Mouse (Mus musculus) liver (tissue): ENCODE data around the gene Phox2a.

Experiments
- DNase-seq: peaks from one replicate; pipeline ENCODE4 v3.0.0-alpha.2; 2020; ENCODE audit warnings: mixed read lengths

Gene Phox2a

DNA sequence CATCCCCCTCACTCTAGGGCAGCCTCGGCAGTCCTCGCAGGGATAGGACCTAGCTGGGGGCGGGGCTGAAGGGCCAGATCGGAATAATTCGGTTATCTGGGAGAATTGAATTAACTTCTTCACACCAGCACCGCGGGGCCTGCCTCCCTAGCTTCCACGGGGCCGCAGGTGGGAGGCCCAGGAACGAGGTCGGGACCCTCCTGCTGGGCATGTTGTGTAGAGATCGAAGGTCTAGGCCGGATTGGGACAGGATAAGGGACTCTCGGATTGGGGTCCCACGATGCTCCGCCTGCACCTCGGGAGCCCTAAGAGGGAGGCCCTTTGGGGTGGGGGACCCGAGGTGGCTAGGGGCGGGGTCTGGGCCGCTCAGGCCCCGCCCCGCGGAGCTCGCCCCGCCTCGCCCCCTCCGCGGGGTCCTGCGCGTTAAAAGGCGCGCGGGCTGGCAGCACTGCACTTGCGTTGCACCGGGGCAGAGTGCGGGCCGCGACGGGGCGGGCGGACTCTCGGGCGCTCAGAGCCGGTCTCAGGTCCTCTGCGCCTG is at the start of gene Phox2a:
Gene Phox2a, plus strand, starts transcription at position 453 of the 541 bp plus-strand sequence.
- no peak for DNase-seq

DNA sequence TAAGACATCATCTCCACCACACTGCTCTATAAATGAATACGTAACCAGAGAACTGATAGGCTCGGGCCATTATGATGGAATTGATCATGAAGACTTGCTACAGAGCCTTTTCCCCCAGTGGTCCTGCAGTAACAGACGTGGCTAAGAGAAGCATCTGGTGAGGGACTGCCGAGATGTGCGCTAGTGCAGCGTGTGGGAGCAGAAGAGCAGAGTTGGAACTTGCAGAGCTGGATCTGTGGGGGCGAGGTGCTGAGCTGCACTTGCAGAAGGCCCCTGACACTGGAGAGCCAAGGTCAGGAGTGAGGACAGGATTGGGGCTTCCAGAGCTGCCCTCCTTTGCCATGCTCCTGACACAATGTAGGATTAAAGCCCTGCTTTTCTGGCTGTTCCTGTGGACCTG is 48.1 kb upstream of the Phox2a start:
- DNase-seq, result no peak

DNA sequence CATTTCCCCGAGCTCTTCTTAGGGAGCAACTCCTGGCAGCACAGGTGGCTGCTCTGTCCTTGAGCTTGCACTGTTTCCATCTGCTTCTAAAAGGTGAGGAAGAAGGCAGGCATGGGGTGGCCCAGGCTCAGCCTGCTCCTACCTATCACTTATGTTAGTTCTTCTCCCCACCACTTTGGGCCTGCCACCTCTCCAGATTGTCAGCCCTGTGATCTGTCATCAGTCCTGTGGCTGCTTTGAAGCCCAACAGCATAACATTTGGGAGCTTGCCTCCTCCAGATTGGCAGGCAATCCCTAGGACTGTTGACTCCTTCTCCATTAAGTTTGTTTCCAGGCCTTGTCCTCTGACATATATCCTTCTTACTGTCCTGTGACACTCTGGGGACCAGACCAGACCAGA is 46.5 kb upstream of the Phox2a start:
- no peak for DNase-seq

DNA sequence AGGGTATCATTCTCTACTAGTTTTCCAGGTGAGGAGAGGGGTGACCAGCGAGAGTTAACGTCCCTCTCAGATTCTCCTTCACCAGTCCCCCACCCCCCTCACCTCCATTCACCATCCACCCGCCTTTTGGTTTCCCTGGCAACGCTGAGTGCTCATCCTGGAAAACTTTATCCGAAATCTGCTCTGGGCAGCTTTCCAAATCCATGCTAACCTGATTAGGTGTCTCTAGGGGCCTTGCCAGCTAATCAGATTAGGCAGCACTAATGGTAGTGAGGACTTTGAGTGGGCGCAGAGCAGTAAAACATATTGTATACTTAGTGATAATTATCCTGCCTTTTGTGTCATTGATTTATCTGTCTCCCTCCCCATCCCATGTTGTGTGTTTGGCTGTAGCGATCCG is 45.4 kb upstream of the Phox2a start:
- no peak for DNase-seq

DNA sequence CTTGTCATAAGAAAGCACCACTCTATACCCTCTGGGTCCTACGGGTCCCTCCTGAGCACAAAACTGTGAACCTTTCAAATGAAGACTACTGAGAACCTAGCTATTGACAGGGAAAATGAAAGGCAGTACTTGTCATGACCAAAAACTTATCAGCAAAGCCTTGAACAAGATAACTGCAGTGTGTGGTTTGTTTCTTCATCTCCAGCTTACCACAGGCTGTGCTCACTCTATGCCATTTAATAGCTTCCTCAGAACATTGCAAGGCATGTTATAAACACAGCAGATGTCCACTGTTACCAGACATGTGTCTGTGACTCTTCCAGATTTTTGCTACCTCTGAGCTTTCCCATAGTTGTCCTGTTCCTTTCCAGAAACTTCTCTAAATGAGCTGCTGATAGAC is 41.1 kb upstream of the Phox2a start:
- DNase-seq, result no peak

DNA sequence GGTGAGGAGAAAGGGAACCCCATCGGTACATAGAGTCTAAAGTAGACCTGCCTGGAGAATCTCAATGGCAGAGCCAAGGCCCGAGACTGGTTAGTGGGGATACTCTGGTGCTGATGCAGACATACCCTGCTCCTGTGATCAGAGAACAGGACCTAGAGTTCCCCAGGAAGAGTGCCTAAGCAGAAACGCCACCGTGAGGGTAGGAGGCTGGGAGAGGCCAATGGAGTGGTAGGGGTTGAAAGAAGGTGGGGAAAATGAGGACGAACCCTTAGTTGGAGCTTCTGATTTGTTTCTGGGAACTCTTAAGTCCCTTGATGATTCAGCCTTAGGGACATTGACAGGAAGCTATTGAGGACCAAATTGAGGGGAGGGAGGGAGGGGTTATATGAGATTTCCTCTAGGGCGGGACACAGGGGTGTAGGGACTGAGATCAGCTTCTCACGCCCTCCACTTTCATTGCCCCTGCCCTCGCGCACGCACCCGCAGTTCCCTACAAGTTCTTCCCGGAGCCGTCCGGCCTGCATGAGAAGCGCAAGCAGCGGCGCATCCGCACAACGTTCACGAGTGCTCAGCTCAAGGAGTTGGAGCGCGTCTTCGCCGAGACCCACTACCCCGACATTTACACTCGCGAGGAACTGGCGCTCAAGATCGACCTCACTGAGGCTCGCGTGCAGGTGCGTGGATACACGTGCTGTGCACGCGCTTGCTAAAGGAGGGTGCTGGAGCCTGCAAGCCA is 2.4 kb downstream of the Phox2a start:
- no peak for DNase-seq

DNA sequence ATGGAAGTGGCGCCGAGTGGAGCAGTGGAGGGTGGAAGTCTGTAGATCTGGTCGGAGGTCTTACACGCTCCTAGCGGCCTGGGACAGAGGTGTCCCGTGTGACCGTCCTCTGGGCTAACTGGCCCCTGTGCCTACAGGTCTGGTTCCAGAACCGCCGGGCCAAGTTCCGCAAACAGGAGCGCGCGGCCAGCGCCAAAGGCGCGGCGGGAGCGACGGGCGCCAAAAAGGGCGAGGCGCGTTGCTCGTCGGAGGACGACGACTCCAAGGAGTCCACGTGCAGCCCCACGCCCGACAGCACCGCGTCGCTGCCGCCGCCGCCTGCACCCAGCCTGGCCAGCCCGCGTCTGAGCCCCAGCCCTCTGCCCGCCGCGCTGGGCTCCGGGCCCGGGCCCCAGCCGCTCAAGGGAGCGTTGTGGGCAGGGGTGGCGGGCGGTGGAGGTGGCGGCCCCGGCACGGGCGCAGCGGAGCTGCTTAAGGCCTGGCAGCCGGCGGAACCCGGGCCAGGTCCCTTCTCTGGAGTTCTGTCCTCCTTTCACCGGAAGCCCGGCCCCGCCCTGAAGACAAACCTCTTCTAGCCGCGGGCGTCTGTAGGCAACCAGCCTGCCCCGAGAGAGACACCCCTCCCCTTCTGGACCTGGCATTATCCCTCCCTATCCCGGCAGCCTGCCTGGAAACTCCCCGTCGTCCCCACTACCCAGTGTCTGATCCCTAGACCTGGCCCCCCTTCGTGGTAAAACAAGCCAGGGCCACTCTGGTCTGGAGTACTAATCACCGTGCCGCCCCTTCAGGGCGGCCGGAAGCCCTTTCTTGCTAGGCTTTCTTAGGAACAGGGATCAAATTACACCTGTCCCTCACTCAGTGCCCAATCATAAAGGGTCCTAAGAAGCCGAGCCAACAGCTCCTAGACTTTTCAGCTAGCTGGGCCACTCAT is 3.7 kb downstream of the Phox2a start:
- DNase-seq, result peak; percentile 22

DNA sequence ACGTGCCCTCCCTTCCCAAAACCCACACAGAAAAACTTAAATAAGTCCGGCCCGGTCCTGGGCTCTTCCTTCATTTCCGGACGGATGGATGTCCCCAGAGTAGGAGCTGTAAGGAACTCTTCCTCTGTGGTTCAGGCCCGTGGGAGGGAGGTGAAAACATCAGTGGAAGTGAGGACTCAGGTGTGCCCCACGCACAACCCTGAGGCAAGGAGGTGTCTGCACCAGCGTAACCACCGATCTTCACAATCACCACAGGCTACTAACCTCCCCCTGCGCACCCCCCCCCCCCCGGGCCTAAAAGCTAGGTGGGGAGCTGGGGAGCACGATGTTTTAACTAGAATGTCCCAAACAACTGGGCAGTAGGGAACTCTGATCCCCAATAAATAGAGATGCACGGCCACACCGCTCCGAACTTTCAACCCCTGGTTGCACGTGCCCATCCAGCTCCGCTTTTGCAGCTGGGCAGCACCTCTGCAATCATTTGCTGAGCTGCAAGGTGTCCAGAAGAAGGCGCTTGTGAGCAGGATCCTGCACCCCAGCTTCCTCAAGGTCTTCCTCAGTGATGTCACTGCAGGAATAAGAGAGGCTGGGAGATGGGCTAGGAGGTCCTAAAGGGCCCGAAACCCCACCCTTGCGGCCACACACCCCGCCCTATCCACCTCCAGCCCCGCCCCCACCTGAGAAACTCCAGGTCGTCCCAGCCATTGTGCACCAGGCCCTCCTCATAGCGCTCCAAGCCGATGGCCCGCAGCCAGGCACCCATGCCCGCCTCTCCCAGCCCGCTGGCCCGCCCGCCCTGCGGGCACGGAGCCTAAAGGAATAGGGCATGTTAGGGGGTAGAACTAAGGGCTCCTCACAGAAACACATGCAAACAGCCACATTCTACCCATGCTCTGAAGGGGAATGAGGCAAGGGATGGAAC is 5.0 kb downstream of the Phox2a start:
- DNase-seq, result peak; percentile 15

DNA sequence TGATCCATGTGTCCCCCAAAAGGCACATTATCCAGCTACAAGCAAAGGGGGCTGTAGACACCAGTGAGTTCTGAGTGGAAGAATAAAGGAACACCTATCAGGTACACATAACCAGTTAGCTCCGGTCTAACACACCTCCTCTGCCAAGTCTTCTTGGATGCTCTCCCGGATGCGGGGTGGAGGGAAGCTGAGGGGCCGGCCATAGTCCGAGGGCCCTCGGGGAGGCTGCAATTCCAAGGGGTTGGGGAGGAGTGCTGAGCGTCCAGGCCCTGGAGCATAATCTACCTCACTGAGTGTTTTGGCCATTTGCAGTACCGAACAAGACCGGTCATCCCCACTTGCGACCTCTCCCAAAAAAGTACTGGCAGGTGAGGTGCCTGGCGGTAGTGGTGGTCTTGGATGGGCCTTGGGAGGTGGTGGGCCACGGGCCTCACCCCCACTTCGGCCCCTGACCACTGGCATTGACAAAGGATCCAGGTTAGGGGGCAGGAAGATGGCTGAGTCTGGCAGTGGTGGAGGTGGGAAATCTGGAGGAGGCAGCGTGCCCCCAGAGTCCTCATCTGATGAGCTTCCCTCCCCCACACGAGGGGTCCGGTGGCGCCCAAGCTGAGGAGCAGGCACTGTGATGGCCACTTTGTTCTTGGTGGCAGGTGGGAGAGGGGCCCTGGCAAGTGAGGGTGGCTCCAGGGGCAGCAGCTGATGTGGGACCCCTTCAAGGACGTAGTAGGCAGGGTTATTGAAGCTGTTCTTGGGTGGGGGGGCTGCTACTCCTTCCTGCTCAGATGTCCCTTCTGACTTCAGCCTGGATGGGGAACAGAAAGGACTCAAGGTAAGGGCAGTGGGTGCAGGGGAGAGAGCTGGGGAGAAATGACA is 5.9 kb downstream of the Phox2a start:
- no peak for DNase-seq

DNA sequence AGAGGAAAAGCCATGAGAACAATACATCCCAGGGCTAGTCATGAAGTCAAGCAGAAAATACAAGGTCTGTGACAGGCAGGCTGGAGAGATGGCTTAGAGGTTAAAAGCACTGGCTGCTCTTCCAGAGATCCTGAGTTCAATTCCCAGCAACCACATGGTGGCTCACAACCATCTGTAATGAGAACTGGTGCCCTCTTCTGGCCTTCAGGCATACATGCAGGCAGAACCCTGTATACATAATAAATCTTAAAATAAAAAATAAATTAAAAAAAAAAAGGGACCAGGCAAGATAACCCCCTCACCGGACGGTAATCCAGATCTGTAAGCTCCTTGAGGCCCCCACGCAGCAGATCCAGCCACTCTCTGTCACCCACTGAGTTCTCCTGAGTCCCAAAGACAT is 12.3 kb downstream of the Phox2a start:
- no peak for DNase-seq

DNA sequence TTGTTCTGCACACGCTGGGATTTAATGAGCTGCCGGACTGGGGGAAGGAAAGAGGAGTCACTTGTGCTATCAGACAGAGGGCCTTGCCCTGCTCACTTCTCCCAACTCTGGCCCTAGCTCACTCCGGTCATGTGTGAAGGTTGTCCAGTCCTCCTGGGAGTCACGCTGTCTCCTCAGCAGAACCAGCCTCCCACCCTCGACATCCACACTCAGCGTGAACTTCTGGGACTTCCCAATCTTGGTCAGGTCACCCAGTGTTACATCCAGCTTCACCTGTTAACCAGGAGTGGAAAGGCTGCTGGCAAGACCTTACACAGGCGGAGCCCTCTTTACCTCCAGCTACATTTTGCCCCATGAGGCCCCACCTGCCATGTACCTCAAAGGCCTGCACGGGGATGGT is 13.3 kb downstream of the Phox2a start:
- DNase-seq, result no peak

DNA sequence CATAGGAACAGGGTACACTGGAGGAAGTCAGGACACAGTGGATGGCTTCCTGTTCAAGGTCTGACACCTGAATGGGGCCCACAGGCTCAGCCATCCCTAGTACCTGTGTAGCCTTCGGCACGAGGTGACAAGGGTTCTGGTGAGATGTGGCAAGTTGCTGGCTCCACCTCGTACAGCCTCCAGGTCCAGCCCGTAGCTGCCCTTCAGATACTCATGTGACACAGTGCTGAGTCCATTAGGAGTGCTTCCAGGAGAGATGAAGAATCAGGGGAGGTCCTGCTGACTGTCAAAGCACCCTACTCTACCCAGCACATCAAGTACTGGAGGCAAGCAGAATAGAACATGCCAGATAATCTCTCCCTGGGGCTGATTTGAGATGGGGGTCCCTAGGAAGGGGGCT is 14.3 kb downstream of the Phox2a start:
- DNase-seq, result no peak

DNA sequence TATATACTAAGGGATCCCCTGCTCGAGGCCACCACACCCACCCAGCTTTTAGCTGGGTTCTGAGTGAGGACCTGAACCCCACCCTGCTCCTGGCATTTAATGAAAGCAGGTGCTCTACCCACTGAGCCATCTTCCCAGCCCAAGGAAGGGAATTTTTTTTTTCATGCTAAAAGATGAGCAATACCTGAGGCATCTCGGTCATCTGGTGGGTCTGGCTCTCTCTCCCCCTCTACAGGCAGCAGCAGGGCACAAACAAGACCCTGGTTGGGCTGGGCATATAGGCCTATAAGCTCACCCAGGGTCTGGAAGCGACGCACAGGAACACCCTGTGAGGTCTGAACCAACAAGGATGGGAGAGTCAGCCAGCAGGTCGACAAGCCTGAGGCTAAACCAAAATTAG is 15.2 kb downstream of the Phox2a start:
- DNase-seq, result no peak

DNA sequence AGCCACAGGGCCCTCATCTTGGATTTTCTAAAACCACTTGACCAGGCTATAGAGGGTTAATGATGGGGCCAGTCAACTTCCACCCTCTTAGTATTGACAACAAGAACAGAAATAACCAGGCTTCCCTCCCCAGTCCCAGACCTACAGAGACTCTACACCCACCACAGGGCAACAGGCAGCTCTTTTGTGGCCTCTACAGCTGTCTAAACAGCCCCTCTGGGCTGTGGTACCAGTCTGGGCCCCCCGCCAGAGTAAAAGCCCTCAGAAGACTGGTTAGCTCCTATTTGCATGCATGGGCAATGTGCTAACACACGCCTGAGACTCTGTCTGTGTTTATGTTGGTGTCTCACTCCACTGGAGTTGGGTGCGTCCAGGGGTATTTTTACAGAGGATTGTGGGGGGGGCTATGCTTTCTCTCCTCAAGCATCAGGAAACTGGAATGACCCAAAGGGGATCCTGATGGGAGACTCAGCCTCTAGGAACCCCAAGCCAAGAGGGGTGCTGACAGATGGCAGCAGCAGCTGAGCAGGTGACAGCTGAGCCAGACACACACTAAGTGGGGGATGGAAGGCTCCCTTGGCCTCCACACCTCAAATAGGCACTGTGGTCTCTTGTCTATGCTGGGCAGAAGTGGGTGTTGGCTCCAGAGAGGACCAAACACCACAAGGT is 15.9 kb downstream of the Phox2a start:
- no peak for DNase-seq

DNA sequence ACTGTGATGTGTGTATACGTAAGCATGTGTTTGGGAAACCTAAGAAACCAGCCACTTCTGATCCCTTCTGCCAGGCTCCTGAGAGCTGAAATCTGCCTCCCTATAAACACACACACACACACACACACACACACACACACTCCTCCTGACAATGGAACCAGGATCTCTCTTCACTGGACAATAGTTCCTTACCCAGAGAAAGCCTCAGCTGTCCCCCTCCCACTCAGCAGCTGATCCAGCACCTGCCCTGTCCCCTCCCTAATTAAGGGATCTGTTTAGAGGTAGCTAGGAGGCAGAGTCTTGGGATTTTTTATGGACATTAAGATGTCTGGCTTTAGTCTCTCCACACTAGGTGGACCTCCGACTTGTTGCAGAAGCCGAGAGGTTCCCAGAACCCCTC is 16.8 kb downstream of the Phox2a start:
- no peak for DNase-seq

DNA sequence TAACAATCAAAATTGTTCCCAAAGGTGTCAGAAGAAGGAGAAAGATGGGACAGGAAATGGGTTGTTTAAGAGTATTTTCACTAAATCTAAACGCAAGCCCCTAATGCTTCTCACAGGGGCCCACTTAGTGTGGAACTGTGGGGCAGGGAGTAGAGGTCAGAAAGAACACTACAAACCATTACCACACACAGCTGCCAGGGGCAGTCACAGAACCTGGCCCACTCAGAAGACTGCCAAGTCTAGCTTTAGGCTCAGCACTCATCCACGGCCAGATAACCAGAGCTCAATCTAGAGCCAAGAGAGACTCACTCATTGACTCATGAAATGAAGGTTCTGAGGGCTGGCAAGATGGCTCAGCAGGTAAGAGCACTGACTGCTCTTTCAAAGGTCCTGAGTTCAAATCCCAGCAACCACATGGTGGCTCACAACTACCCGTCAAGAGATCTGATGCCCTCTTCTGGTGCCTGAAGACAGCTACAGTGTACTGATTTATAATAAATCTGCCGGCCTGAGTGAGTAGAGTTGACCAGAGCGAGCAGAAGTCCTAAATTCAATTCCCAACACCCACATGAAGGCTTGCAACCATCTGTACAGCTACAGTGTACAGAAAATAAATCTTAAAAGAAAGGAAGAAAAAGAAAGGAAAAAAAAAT is 17.5 kb downstream of the Phox2a start:
- no peak for DNase-seq

DNA sequence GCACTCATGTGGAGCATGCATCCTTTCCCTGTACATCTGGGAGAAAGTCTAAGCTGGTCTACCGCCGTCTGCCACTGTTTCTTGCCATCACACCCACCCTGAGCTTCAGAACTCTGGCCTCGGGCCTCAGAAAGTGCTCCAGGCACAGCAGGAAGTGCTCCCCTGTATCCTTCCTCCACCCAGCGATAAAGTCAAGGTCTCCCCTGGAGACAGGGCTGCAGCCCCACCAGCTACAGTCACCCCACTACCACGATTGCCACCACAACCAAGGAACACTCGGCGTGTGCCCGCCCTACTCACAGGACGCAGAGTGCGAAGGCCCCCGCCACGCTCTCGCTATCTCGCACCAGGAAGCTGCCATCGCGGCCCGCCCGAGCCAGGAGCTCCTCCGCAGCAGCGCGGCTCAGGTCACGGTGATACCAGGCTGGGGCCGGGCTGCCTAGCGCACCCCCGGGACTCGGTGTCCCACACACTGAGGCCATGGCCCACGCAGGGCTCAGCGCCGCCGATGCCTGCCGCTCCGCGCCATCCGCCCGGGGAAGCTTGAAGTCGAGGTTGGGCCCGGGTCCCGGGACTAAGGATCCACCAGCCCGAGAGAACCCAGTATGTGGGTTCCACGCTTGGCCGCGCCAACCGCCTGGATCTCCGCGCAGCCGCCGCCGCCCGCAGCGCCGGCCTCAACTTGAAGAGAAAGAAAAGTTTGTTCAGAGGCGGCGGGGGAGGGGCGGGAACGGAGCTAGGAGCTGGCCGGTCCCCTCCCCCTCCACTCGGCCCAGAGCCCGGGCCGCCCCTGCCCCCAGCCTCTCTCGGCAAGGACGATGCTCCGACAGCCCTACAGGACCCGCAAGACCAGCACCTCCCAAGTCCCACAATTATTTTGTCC is 18.4 kb downstream of the Phox2a start:
- DNase-seq, result peak; percentile 66

DNA sequence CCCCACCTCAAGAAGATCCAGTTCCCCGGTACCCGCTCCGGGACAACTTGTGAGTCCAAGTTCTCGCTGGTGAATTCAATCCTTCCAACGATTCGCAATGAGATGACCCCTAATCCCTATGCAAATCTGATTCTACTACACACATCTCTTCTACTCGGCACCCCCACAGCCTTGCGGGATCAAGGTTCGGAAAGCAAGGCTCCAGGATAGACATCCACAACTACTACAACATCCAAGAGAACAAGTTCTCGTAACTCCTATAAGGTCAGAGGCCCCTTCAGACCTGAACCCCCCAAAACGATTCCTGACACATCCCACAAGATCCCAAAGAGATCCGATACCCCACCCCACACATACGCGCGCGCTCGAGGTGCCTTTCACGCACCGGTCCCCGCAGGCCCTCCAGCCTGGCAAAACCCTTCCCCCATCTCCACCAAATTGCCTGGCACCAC is 19.1 kb downstream of the Phox2a start:
- no peak for DNase-seq
